Mouse (Mus musculus): ENCODE data around the gene Tnk2. TPM values are rescaled to one million over a fixed set of nuclear protein-coding genes. Genes with fewer than 3 reads are reported as not detected.

Tnk2 gene
- total RNA-seq, 1 experiment from 2014 or later = 11.7 TPM

- ATAC-seq (replicated peaks; ENCODE audit: low read depth, poor library complexity, severe bottlenecking) = no peak
Observed at GRCm38 (mm10) chr16:32657498-32658250, 14.0 kb downstream of the Tnk2 start.

DNA sequence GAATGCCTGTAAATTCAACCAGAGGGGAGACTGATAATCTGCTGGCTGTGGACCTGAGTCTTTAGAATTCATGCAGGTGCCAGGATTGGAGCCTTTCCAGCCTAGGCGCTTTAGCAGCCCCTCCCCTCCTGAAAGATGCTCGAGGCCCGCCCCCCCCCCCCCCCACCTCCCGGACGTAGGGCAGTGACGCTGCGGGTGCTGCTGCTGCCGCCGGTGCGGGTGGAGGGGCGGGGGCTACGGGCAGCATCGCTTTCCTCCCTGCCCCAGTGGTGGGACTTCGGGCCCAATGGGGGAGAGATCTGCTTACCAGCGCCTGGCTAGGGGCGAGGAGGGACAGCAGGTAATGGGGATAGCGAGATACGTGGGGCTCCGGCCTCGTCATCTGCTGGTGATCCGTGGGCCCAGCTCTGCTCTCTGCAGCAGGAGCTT lies 15.1 kb downstream of the Tnk2 start:
- ATAC-seq (replicated peaks; ENCODE audit: low read depth, poor library complexity, severe bottlenecking) = peak; percentile 22; the same call in 1 of the 2 replicates

GRCm38 (mm10) chr16:32659385-32659784 lies 15.7 kb downstream of the Tnk2 start:
- peak; percentile 46 for ATAC-seq (replicated peaks; ENCODE audit: low read depth, poor library complexity, severe bottlenecking)

GRCm38 (mm10) chr16:32660095-32660494 lies 16.4 kb downstream of the Tnk2 start:
- ATAC-seq (replicated peaks; ENCODE audit: low read depth, poor library complexity, severe bottlenecking) = no peak

GRCm38 (mm10) chr16:32660557-32661321 lies 17.1 kb downstream of the Tnk2 start:
- ATAC-seq (replicated peaks; ENCODE audit: low read depth, poor library complexity, severe bottlenecking) = no peak

- ATAC-seq (replicated peaks; ENCODE audit: low read depth, poor library complexity, severe bottlenecking) = no peak
Observed at GRCm38 (mm10) chr16:32661493-32661921, 17.8 kb downstream of the Tnk2 start.

- ATAC-seq (replicated peaks; ENCODE audit: low read depth, poor library complexity, severe bottlenecking) = no peak
Observed at GRCm38 (mm10) chr16:32662372-32662771, 18.7 kb downstream of the Tnk2 start.

GRCm38 (mm10) chr16:32663231-32663858 lies 19.7 kb downstream of the Tnk2 start:
- ATAC-seq (replicated peaks; ENCODE audit: low read depth, poor library complexity, severe bottlenecking) = no peak

DNA sequence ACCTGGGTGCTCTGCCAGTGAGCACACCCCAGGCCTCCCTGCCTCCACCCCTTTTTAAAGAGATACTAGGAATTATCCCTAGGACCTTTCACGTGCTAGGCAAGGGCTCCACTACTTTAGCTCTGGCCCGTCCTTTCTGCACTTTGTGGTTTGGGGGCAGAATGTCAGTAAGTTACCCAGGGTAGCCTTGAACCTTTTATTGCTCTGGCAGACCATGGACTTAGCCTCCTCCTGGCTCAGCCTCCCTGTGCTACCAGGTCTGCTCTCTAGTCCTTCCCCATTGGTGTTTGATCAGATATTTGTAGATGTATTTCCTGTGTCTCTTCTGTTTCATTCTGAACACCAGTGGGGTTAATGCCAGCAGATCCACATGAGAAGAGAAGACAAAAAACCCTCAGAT lies 20.5 kb downstream of the Tnk2 start:
- no peak for ATAC-seq (replicated peaks; ENCODE audit: low read depth, poor library complexity, severe bottlenecking)

- peak; percentile 78 for ATAC-seq (replicated peaks; ENCODE audit: low read depth, poor library complexity, severe bottlenecking)
Observed at GRCm38 (mm10) chr16:32665851-32666665, 22.4 kb downstream of the Tnk2 start.

GRCm38 (mm10) chr16:32666671-32667551 lies 23.2 kb downstream of the Tnk2 start:
- ATAC-seq (replicated peaks; ENCODE audit: low read depth, poor library complexity, severe bottlenecking) = no peak

DNA sequence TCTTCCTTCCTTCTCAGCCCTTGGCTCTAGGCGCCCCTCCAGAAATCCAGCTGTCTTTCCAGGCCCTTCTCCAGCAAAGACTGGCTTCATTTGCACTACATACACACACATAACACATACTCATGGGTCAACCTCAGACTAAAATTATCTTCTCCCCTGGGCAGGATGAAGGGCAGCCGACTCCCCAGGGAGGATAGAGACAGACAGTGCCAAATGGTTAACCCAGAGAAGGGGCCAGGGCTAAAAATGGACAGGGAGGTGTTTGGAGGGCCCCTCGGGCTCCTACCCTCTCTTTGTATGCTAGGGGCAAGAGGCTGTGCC lies 23.8 kb downstream of the Tnk2 start:
- ATAC-seq (replicated peaks; ENCODE audit: low read depth, poor library complexity, severe bottlenecking) = no peak

GRCm38 (mm10) chr16:32668030-32668429 lies 24.4 kb downstream of the Tnk2 start:
- no peak for ATAC-seq (replicated peaks; ENCODE audit: low read depth, poor library complexity, severe bottlenecking)

DNA sequence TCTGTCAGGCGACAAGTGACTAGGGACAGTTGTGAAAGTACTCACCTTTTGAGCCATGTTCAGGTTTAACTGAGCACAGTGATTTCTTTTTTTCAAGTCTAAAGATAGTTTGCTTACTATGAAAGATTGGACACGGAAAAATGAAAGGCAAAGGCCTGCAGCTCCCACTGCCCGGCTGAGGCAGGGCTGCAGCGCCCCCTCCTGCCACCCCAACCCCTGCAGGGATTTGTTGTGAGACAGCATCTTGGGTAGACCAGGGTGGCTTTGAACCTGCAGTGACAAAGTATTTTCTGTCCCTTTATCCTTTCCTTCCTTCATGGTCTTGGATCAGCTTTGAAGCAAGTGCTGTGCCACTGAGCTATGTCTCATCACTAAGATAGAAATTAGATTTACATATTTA lies 24.8 kb downstream of the Tnk2 start:
- ATAC-seq (replicated peaks; ENCODE audit: low read depth, poor library complexity, severe bottlenecking) = no peak

- no peak for ATAC-seq (replicated peaks; ENCODE audit: low read depth, poor library complexity, severe bottlenecking)
Observed at GRCm38 (mm10) chr16:32669243-32669642, 25.6 kb downstream of the Tnk2 start.

DNA sequence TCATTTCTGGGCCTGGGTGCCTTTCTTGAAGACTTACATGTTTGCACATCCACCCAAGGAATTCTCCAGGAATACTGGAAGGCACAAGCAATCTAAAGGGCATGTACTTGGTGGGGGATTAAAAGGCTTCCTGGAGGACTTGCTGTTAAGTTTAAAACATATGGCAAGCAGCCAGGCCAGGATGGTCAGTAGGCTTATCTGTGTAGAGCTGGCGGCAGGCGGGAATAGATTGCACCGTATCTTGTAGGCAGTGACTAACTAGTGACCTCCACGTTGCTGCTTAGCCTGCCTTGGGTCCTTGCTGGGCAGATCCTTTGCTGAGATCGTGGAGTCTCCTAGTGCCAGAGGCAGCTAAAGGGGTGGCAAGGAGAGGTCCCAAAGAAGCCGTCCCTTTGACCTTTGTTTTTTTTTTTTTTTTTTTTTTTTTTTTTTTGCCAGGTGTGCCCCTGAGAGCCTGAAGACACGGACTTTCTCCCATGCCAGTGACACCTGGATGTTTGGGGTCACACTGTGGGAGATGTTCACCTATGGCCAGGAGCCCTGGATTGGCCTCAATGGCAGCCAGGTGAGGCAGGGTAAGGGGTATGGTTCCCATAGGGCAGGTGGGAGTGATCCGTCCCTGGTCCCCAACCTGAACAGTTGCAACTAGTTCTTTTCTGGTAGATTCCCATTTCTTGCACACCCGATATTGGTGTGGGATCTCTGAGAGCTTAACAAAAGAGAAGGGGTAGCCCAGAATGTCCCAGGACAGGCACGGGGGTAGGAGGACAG lies 26.9 kb downstream of the Tnk2 start:
- no peak for ATAC-seq (replicated peaks; ENCODE audit: low read depth, poor library complexity, severe bottlenecking)

- ATAC-seq (replicated peaks; ENCODE audit: low read depth, poor library complexity, severe bottlenecking) = no peak
Observed at GRCm38 (mm10) chr16:32671206-32671887, 27.7 kb downstream of the Tnk2 start.

GRCm38 (mm10) chr16:32672250-32672649 lies 28.6 kb downstream of the Tnk2 start:
- ATAC-seq (replicated peaks; ENCODE audit: low read depth, poor library complexity, severe bottlenecking) = no peak

All from common myeloid progenitor, adult 5-6 weeks (primary cell).